Mouse (Mus musculus) lung, postnatal 0 days (tissue): Measurements from ENCODE around the gene Ndufaf4.

ENCODE experiments used
- CTCF ChIP-seq: IDR thresholded peaks from 2 replicates; pipeline ENCODE4 v1.5.1; 2016; ENCODE audit warnings: antibody characterized with exemption, mild to moderate bottlenecking
- EP300 ChIP-seq: IDR thresholded peaks from 2 replicates; pipeline ENCODE4 v1.6.1; 2016; ENCODE audit warnings: antibody characterized with exemption, mild to moderate bottlenecking, control low read depth

DNA sequence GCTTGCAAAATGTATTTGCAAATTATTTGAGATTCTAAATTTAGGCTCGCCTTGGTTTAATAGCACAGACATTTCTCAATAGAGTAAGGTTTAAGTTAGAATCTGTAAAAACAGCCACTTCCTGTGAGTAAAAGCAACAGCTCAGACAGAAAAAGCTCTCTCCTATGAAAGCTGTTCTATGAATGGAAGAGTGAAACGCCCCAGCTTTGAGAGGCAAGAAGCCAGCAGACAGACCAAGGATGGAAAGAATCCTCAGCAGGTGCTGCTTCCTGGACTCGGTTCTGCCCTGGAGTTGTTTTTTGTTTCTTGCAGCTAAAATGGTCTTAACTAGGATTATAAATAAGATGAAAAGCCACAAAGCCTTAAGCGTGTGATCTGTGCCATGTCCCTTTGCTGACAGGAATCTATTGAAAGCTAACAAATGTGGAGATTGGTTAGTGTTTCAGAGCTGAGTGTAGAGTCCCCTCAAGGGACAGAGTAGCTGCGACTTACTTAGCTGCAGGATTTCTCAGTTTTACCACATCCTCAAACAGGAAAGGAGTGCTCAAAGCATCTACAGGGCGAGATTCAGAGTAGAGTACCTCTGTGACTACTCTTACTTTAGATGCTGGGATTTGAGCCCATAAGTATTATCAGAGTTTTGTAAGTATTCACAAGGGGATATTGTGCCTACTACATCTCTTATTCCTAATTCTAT lies 45.0 kb downstream of the Ndufaf4 start:
- no peak for TF ChIP-seq EP300
- TF ChIP-seq CTCF = no peak
